In genomic region chrX:98682603-98683002, GRCm38 (mm10) we compare ENCODE assay signal across 12 mouse cellular contexts.
DNase-seq lines count a peak whose midpoint lies in the region; ATAC-seq and TF ChIP-seq lines count a peak whose summit lies in the region.
"Had no signal": no experiment of that assay in that cellular context is flagged by ENCODE, and none has a peak within 500 bp of the region (broad histone marks: within the 10 kb centered on the region; RNA-seq: fewer than 3 reads in every experiment).

No protein-coding gene starts in this region.

- no peaks in the 10 kb centered on the region for H3K36me3 ChIP-seq in lung, embryonic 14.5 days (ENCODE audit: insufficient read depth)
- H3K36me3 ChIP-seq: G1E; hindbrain, embryonic 15.5 days; limb, embryonic 12.5 days had no signal

- H3K9me3 ChIP-seq in lung, embryonic 14.5 days (ENCODE audit: low read depth, low read length) = no peaks in the 10 kb centered on the region
- H3K9me3 ChIP-seq: G1E; hindbrain, embryonic 15.5 days; limb, embryonic 12.5 days had no signal

- DNase-seq in heart, postnatal 4 days = peak; percentile 17
- DNase-seq in heart, adult 11 months = no peak
- peak; percentile 4 for DNase-seq in lung, embryonic 14.5 days
- DNase-seq in lung, postnatal 14 days = no peak
- DNase-seq in A20 (ENCODE audit: low read depth, low spot score) (peak; percentile 19), Patski (ENCODE audit: low read depth, low spot score) (no peak)
- DNase-seq in gastrocnemius, adult 18-20 months (ENCODE audit: low spot score) = no peak
- DNase-seq: layer of hippocampus, adult 9-11 months had no signal

- CTCF ChIA-PET in Patski (lab: Charles Lee) = interaction anchor here (1.0 to 1.8 kb wide), 2 partner anchors 11 to 21 kb away, joined by 4 to 5 read pairs; no protein-coding TSS in a partner anchor

- TF ChIP-seq CTCF in lung, embryonic 14.5 days (IDR thresholded peaks at IDR 0.05; ENCODE audit: low read depth) = 0 out of 2 replicates have a peak, but pooled peaks have one; percentile 11
- peak; percentile 47 for TF ChIP-seq CTCF in Patski (IDR thresholded peaks at IDR 0.05)

- POLR2A ChIA-PET in Patski (lab: Charles Lee) = no interaction called here

- H3K4me1 ChIP-seq in lung, embryonic 14.5 days (ENCODE audit: insufficient read depth) = no peaks in the 10 kb centered on the region
- H3K4me1 ChIP-seq: hindbrain, embryonic 15.5 days; limb, embryonic 12.5 days had no signal

- no peak overlapping the region for H3K27ac ChIP-seq in lung, embryonic 14.5 days (ENCODE audit: low read depth)
- H3K27ac ChIP-seq: hindbrain, embryonic 15.5 days; limb, embryonic 12.5 days had no signal

- no peak for ATAC-seq in lung, embryonic 14.5 days (ENCODE audit: insufficient read depth)
- no peak for ATAC-seq in Patski

- no peak overlapping the region for H3K9ac ChIP-seq in lung, embryonic 14.5 days
- H3K9ac ChIP-seq: hindbrain, embryonic 15.5 days; limb, embryonic 12.5 days had no signal

- H3K27me3 ChIP-seq in lung, embryonic 14.5 days (ENCODE audit: insufficient read depth, low read length) = no peaks in the 10 kb centered on the region
- peaks cover 18% of the 10 kb centered on the region for H3K27me3 ChIP-seq in Patski
- H3K27me3 ChIP-seq: hindbrain, embryonic 15.5 days had no signal

- no peak overlapping the region for H3K4me2 ChIP-seq in lung, embryonic 14.5 days
- H3K4me2 ChIP-seq: heart, embryonic 11.5 days; hindbrain, embryonic 15.5 days; limb, embryonic 12.5 days had no signal

- in situ Hi-C loops in Patski (cut with MboI; ENCODE audit: low pct_unique_long_range_greater_than_20kb) = loop anchor here (10.0 kb wide), 1 partner anchor 1248 kb away; no protein-coding TSS in a partner anchor

- no peak overlapping the region for H3K4me3 ChIP-seq in lung, embryonic 14.5 days (ENCODE audit: low read depth, low read length)
- H3K4me3 ChIP-seq: hindbrain, embryonic 15.5 days; limb, embryonic 12.5 days had no signal

Comparison
In these comparisons a context has a peak if more than half of its experiments do, and no peak if none do; other contexts are left out.
1. DNase-seq: peak in heart, postnatal 4 days (single experiment), lung, embryonic 14.5 days (single experiment) and A20 (single experiment); none in heart, adult 11 months (single experiment), lung, postnatal 14 days (single experiment), Patski (single experiment) and gastrocnemius, adult 18-20 months (single experiment).